In genomic region chr13:103994085-103994455, GRCm38 (mm10) we compare ENCODE assay signal across 28 mouse cellular contexts.
DNase-seq lines count a peak whose midpoint lies in the region; ATAC-seq and TF ChIP-seq lines count a peak whose summit lies in the region.
"Had no signal": no experiment of that assay in that cellular context is flagged by ENCODE, and none has a peak within 500 bp of the region (broad histone marks: within the 10 kb centered on the region; RNA-seq: fewer than 3 reads in every experiment).

No protein-coding gene starts in this region.

- H3K9me3 ChIP-seq in heart, embryonic 16.5 days (replicated peaks; ENCODE audit: control insufficient read depth, low read length) = peaks cover 2% of the 10 kb centered on the region
- H3K9me3 ChIP-seq in liver, embryonic 14.5 days (ENCODE audit: control insufficient read depth, low read length) = no peaks in the 10 kb centered on the region
- H3K9me3 ChIP-seq in midbrain, embryonic 14.5 days (ENCODE audit: control insufficient read depth, low read length) = 0 out of 2 replicates have a peak, but pooled peaks cover 5% of the 10 kb centered on the region
- H3K9me3 ChIP-seq: embryonic facial prominence, embryonic 15.5 days; midbrain, embryonic 12.5 days had no signal

- TF ChIP-seq CTCF in liver, embryonic 14.5 days (IDR thresholded peaks at IDR 0.05; ENCODE audit: low read depth) = no peak

- no peaks in the 10 kb centered on the region for H3K27me3 ChIP-seq in heart, embryonic 16.5 days (ENCODE audit: control insufficient read depth, insufficient read depth, low read length)
- no peaks in the 10 kb centered on the region for H3K27me3 ChIP-seq in liver, embryonic 14.5 days (ENCODE audit: control insufficient read depth, insufficient read depth, low read length)
- no peaks in the 10 kb centered on the region for H3K27me3 ChIP-seq in midbrain, embryonic 14.5 days (ENCODE audit: control insufficient read depth, insufficient read depth, low read length)
- H3K27me3 ChIP-seq: embryonic facial prominence, embryonic 15.5 days; kidney, embryonic 15.5 days; midbrain, embryonic 12.5 days; neural tube, embryonic 13.5 days; Patski had no signal

- ATAC-seq in heart, embryonic 16.5 days (replicated peaks; ENCODE audit: extremely low read depth, insufficient read depth, low FRiP score) = peak; percentile 58; the same call in 1 of the 2 replicates
- ATAC-seq in liver, embryonic 14.5 days (ENCODE audit: insufficient read depth) = peak; percentile 26; the same call in 1 of the 2 replicates
- ATAC-seq in midbrain, embryonic 14.5 days (ENCODE audit: low FRiP score, low TSS enrichment) = no peak
- ATAC-seq: forebrain, embryonic 14.5 days; intestine, postnatal 0 days; Patski had no signal

- no peak overlapping the region for H3K4me2 ChIP-seq in heart, embryonic 16.5 days (ENCODE audit: low read depth, low read length)
- no peak overlapping the region for H3K4me2 ChIP-seq in liver, embryonic 14.5 days (ENCODE audit: low read depth)
- no peak overlapping the region for H3K4me2 ChIP-seq in midbrain, embryonic 14.5 days (ENCODE audit: low read length)
- H3K4me2 ChIP-seq: embryonic facial prominence, embryonic 15.5 days; hindbrain, embryonic 14.5 days; kidney, embryonic 15.5 days; limb, embryonic 13.5 days; midbrain, embryonic 12.5 days; neural tube, embryonic 13.5 days had no signal

- no peak for DNase-seq in heart, adult 8-10 months (ENCODE audit: low spot score)
- DNase-seq in MEL-GATA-1-ER (ENCODE audit: extremely low read depth, low read depth) = peak; percentile 93
- DNase-seq in adipocyte (ENCODE audit: low spot score) = peak; percentile 13
- peak in 1 of 3 experiments; percentile 9 for DNase-seq in liver, embryonic 14.5 days (ENCODE audit: low read depth in 3 of 3, low spot score in 3 of 3)
- no peak for DNase-seq in midbrain, embryonic 14.5 days
- DNase-seq in thymus, postnatal 10 days (ENCODE audit: low spot score in 2 of 2) = no peak
- DNase-seq in lung, postnatal 4 days = no peak
- DNase-seq: adrenal gland, postnatal 14 days; B cell, adult 2 months; cerebellum, adult 2 months; cerebellum, postnatal 14 days; kidney, postnatal 25 days; lung, postnatal 36 days; thymus, postnatal 14 days had no signal

- no peak overlapping the region for H3K27ac ChIP-seq in heart, embryonic 16.5 days (ENCODE audit: low read length)
- H3K27ac ChIP-seq in liver, embryonic 14.5 days = no peak overlapping the region
- H3K27ac ChIP-seq in midbrain, embryonic 14.5 days (replicated peaks; ENCODE audit: low read depth, low read length) = no peak overlapping the region
- H3K27ac ChIP-seq: embryonic facial prominence, embryonic 10.5 days; heart, embryonic 10.5 days; hindbrain, embryonic 14.5 days; kidney, embryonic 15.5 days; layer of hippocampus, adult 2 months; left cerebral cortex, adult 2 months; limb, embryonic 13.5 days; midbrain, embryonic 12.5 days; neural tube, embryonic 13.5 days had no signal

- 26% methylated on average over 5 of the region's 5 CpGs for WGBS in heart, embryonic 16.5 days
- WGBS in liver, embryonic 14.5 days (ENCODE audit: insufficient replicate concordance) = 14% methylated on average over 5 of the region's 5 CpGs
- 86% methylated on average over 5 of the region's 5 CpGs for WGBS in midbrain, embryonic 14.5 days

- H3K4me1 ChIP-seq in heart, embryonic 16.5 days (ENCODE audit: control insufficient read depth, insufficient read depth, low read length) = peaks cover 13% of the 10 kb centered on the region
- peaks cover 0 to 9% of the 10 kb centered on the region in 2 experiments; a peak in 2 of 4 replicates for H3K4me1 ChIP-seq in liver, embryonic 14.5 days (replicated peaks; ENCODE audit: control insufficient read depth in 2 of 2, insufficient read depth in 2 of 2, low read length in 1 of 2)
- H3K4me1 ChIP-seq in midbrain, embryonic 14.5 days (ENCODE audit: control insufficient read depth, insufficient read depth, low read length) = no peaks in the 10 kb centered on the region
- H3K4me1 ChIP-seq: embryonic facial prominence, embryonic 10.5 days; heart, embryonic 10.5 days; kidney, embryonic 15.5 days; midbrain, embryonic 12.5 days; neural tube, embryonic 13.5 days had no signal

- no peak overlapping the region for H3K9ac ChIP-seq in heart, embryonic 16.5 days (ENCODE audit: low read length)
- H3K9ac ChIP-seq in liver, embryonic 14.5 days (replicated peaks) = no peak overlapping the region
- H3K9ac ChIP-seq in midbrain, embryonic 14.5 days (replicated peaks; ENCODE audit: low read length) = no peak overlapping the region
- H3K9ac ChIP-seq: embryonic facial prominence, embryonic 15.5 days; hindbrain, embryonic 14.5 days; kidney, embryonic 15.5 days; limb, embryonic 13.5 days; midbrain, embryonic 12.5 days; neural tube, embryonic 13.5 days had no signal

- no peak overlapping the region for H3K4me3 ChIP-seq in heart, embryonic 16.5 days (ENCODE audit: low read length)
- no peak overlapping the region for H3K4me3 ChIP-seq in liver, embryonic 14.5 days (ENCODE audit: insufficient read depth in 1 of 2, low read depth in 2 of 2, low read length in 2 of 2)
- H3K4me3 ChIP-seq in midbrain, embryonic 14.5 days (replicated peaks; ENCODE audit: low read depth, low read length) = no peak overlapping the region
- H3K4me3 ChIP-seq: embryonic facial prominence, embryonic 10.5 days; embryonic facial prominence, embryonic 15.5 days; heart, embryonic 10.5 days; kidney, embryonic 15.5 days; layer of hippocampus, adult 2 months; left cerebral cortex, adult 2 months; limb, embryonic 13.5 days; midbrain, embryonic 12.5 days; neural tube, embryonic 13.5 days had no signal

- peaks cover 2% of the 10 kb centered on the region; the same call in 1 of the 2 replicates for H3K36me3 ChIP-seq in heart, embryonic 16.5 days (ENCODE audit: control insufficient read depth, insufficient read depth)
- no peaks in the 10 kb centered on the region for H3K36me3 ChIP-seq in liver, embryonic 14.5 days (replicated peaks; ENCODE audit: control insufficient read depth, insufficient read depth, low read depth)
- no peaks in the 10 kb centered on the region for H3K36me3 ChIP-seq in midbrain, embryonic 14.5 days (ENCODE audit: control insufficient read depth, insufficient read depth, low read length)
- H3K36me3 ChIP-seq: embryonic facial prominence, embryonic 10.5 days; embryonic facial prominence, embryonic 15.5 days; kidney, embryonic 15.5 days; limb, embryonic 13.5 days; midbrain, embryonic 12.5 days; neural tube, embryonic 13.5 days had no signal

- TF ChIP-seq EP300 in liver, embryonic 14.5 days (IDR thresholded peaks at IDR 0.05; ENCODE audit: low read depth) = 0 out of 2 replicates have a peak, but pooled peaks have one; percentile 16

Comparison
In these comparisons a context has a peak if more than half of its experiments do, and no peak if none do; other contexts are left out.
1. DNase-seq: peak in MEL-GATA-1-ER (single experiment) and adipocyte (single experiment); none in heart, adult 8-10 months (single experiment), midbrain, embryonic 14.5 days (single experiment), thymus, postnatal 10 days (0 of 2) and lung, postnatal 4 days (0 of 2).